Mouse (Mus musculus) large intestine, adult 2 months (tissue): ENCODE measurements at regions not wholly inside any gene's neighbourhood (a gene's known extent, or its start where the extent isn't known, plus 50 kb on each side); places are given as distances from the start of the nearest gene placed in this dataset.
"Not testable (repeated sequence)": the region's sequence is repeated elsewhere in the genome, so short reads cannot be mapped to it uniquely, and the experiment has no call there.

Source experiments
- DNase-seq: peaks from one replicate; pipeline ENCODE4 v3.0.0-alpha.2; 2012; ENCODE audit warnings: low read depth, low spot score
- WGBS: fragments of 180-500 bp; shearing (Covaris S2); methylation state at CpG from one replicate; pipeline ENCODE4 v1.1.7; 2018; 5-methylcytosine and 5-hydroxymethylcytosine counted together

GRCm38 (mm10) chr16:21102033-21102432 lies 51.8 kb downstream of the Teddm3 start:
- not testable (repeated sequence) for DNase-seq
- WGBS, result 56% methylated on average over 3 of the region's 3 CpGs

- 83% methylated on average over 2 of the region's 2 CpGs for WGBS
- DNase-seq, result not testable (repeated sequence)
Measured at GRCm38 (mm10) chr16:21100126-21100525, 53.7 kb downstream of the Teddm3 start.

GRCm38 (mm10) chr16:21074779-21075148 lies 79.0 kb downstream of the Teddm3 start:
- whole genome bisulfite sequencing, result 38% methylated on average over 5 of the region's 5 CpGs
- DNase-seq, result no peak

GRCm38 (mm10) chr16:21074082-21074778 lies 79.6 kb downstream of the Teddm3 start:
- 24% methylated on average over 8 of the region's 10 CpGs for WGBS
- not testable (repeated sequence) for DNase-seq

- 72% methylated on average over 2 of the region's 2 CpGs for WGBS
- no peak for DNase-seq
Measured at GRCm38 (mm10) chr16:21060211-21060610, 93.6 kb downstream of the Teddm3 start.

GRCm38 (mm10) chr16:21054772-21055171 lies 99.0 kb downstream of the Teddm3 start:
- DNase-seq, result peak; percentile 8

GRCm38 (mm10) chr16:21022087-21022486 lies 131.7 kb downstream of the Teddm3 start:
- not testable (repeated sequence) for DNase-seq
- 64% methylated on average over 1 of the region's 1 CpGs for WGBS

GRCm38 (mm10) chr16:21004871-21005270 lies 148.9 kb downstream of the Teddm3 start:
- DNase-seq, result no peak

- DNase-seq, result no peak
- 76% methylated on average over 1 of the region's 1 CpGs for WGBS
Measured at GRCm38 (mm10) chr16:21001126-21001525, 152.7 kb downstream of the Teddm3 start.

- no peak for DNase-seq
- 87% methylated on average over 2 of the region's 2 CpGs for WGBS
Measured at GRCm38 (mm10) chr16:20990524-20990923, 163.3 kb downstream of the Teddm3 start.

- 6% methylated on average over 2 of the region's 2 CpGs for WGBS
- peak; percentile 57 for DNase-seq
Measured at GRCm38 (mm10) chr16:20975406-20975805, 178.4 kb downstream of the Teddm3 start.

- no peak for DNase-seq
Measured at GRCm38 (mm10) chr16:20972442-20972841, 181.4 kb downstream of the Teddm3 start.

GRCm38 (mm10) chr16:20958905-20959304 lies 194.9 kb downstream of the Teddm3 start:
- WGBS, result 12% methylated on average over 10 of the region's 10 CpGs
- DNase-seq, result peak; percentile 44

- 67% methylated on average over 1 of the region's 1 CpGs for WGBS
Measured at GRCm38 (mm10) chr16:20936722-20937121, 202.4 kb upstream of the Thpo start.

GRCm38 (mm10) chr16:20934846-20935245 lies 200.5 kb upstream of the Thpo start:
- DNase-seq, result not testable (repeated sequence)

More at GRCm38 (mm10) chr16:20936722-20937121, 202.4 kb upstream of the Thpo start:
- DNase-seq, result no peak

- 47% methylated on average over 5 of the region's 5 CpGs for WGBS
- not testable (repeated sequence) for DNase-seq
Measured at GRCm38 (mm10) chr16:20930003-20930402, 195.7 kb upstream of the Thpo start.

GRCm38 (mm10) chr16:20925776-20926175 lies 191.5 kb upstream of the Thpo start:
- DNase-seq, result not testable (repeated sequence)

GRCm38 (mm10) chr16:20910864-20911263 lies 176.6 kb upstream of the Thpo start:
- DNase-seq, result not testable (repeated sequence)
- 57% methylated on average over 3 of the region's 3 CpGs for WGBS

- DNase-seq, result not testable (repeated sequence)
- 18% methylated on average over 18 of the region's 18 CpGs for WGBS
Measured at GRCm38 (mm10) chr16:20908467-20909351, 174.4 kb upstream of the Thpo start.

- DNase-seq, result no peak
- 34% methylated on average over 2 of the region's 2 CpGs for WGBS
Measured at GRCm38 (mm10) chr16:20895734-20896133, 161.4 kb upstream of the Thpo start.

- WGBS, result 43% methylated on average over 1 of the region's 1 CpGs
- DNase-seq, result no peak
Measured at GRCm38 (mm10) chr16:20871726-20872125, 137.4 kb upstream of the Thpo start.
